Mouse (Mus musculus) adrenal gland, adult 18-20 months (tissue): ENCODE results near the gene Aqr. TPM values are rescaled to one million over a fixed set of nuclear protein-coding genes. Genes with fewer than 3 reads are reported as not detected.

Experiments used
- DNase-seq, 2 experiments: peaks; one replicate each; pipeline ENCODE4 v3.0.0; 2021 to 2022; ENCODE audit warnings: low spot score in 2 of 2
- total RNA-seq, 2 experiments: library from RNA; stranded (reverse); gene quantifications; 1 replicate in 1 of 2; 2 replicates in 1 of 2; pipeline ENCODE4 v1.2.3; 2021

Gene Aqr
- total RNA-seq, 2 experiments from 2014 or later, result 30.9 to 34.2 TPM

DNA sequence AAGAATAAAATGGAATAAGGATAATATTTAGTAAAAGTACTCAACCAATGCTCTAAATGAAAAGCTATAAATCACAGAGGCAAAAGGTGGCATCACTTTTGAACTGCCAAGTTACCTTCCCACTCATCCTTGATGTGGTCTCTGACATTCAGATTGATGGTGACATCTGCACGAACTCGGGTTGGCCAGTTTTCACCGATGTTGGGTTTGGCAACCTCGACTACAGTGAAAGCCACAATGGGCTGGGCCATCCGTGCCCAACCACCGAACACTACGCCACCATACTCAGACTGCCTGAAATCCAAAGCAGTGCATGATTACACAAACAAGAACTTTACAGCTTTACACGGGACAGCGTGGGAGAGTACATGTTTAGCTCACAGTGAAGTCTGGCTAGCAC is 50.1 kb downstream of the Aqr start:
- no peak for DNase-seq

GRCm38 (mm10) chr2:114135777-114136176 is 51.0 kb downstream of the Aqr start:
- no peak for DNase-seq

- DNase-seq, result no peak
Measured at GRCm38 (mm10) chr2:114133355-114133754, 53.5 kb downstream of the Aqr start.

DNA sequence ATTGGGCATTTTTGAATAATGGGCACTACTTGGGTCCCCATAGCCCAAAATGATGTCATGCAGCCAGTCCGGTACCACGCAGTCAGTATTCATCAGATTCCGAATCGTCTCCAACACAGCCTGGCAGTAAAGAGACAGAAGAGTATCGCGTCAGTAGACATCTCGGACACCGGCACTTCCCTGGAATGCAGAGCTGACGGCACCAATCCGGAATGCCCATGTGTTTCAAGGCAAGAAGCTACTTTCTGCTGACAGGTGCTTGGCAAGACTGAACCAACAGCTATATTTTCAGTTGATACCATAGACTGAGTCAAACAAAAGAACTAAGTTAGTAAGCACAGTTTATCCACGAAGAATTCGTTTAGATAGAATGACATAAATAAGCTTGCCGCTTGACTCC is 56.2 kb downstream of the Aqr start:
- DNase-seq, result no peak

GRCm38 (mm10) chr2:114123304-114123703 is 63.5 kb downstream of the Aqr start:
- DNase-seq, result no peak

DNA sequence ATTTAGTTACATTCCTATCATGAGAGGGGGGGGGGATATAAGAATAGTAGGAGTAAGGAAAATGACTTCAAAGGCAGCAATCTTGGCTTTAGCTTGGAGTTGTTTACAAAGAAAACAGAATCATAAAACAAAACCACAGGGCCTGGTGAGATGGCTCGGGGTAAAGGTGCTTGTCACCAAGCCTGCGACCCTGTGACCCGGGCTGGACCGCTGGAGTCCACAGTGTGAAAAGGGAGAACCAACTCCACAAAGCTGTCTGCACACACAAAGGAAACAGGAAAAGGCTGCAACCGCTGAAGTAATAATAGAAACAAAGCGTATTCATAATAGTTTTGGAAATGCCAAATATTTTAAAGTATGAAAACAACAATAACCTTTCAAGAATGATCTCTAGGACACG is 67.4 kb downstream of the Aqr start:
- DNase-seq, result no peak

DNA sequence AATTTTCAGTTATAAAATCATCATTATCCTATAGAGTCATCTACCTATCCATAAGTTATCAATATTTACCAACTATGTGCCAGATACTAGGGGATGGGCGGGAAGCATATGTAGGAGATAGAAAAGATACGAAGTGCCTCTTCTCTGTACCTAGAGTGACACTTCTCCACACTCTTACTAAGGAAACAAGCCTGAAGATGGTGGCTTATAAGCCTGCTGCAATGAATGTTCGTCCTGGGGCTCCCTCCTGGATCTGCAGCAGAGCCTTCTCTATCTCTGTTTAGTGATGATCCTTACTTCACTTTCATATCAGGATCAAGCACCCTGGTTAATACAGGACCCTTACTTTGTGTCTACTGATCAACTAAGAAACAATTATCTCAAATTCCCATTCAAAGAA is 69.2 kb downstream of the Aqr start:
- no peak for DNase-seq

GRCm38 (mm10) chr2:114117235-114117634 is 69.6 kb downstream of the Aqr start:
- DNase-seq, result no peak

GRCm38 (mm10) chr2:114115563-114115962 is 71.3 kb downstream of the Aqr start:
- no peak for DNase-seq

- DNase-seq, result no peak
Measured at GRCm38 (mm10) chr2:114107288-114108278, 79.2 kb downstream of the Aqr start.

DNA sequence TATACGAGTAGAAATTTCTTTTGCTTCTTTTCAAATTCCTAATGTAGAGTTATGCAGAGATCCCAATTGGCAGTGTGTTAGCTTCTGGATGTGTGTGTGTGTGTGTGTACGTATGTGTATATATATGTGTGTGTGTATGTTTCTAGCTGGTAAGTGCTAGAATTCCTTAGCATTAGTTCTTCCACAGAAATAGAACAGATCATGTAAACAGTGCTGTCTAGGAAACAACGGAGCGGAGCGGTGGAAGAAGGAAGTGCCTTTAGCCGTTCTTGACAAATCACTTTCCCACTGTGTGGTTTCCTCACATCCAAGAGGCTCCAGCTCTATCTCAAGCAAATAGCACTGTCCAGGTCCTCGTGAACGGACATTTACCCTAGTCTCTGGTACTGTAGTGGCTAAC is 80.4 kb downstream of the Aqr start:
- no peak for DNase-seq

- DNase-seq, result no peak
Measured at GRCm38 (mm10) chr2:114102471-114102870, 84.4 kb downstream of the Aqr start.

DNA sequence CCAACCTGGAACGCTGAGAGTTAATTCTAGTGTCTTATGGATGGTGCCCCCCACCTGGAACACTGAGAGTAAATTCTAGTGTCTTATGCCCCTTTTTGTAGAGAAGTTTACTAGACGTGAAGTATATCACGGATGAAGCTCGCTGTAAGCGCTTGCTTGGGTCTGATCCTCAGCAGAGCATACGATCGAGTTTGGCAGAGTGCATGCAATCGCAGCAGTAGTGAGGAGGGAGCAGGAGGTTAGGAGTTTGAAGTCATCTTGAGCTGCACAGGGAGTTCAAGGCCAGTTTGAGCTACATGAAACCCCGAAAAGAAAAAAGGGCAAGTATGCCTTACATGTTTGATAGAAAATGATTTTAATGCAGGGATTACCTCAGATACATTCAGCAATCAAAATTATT is 86.0 kb downstream of the Aqr start:
- no peak for DNase-seq

DNA sequence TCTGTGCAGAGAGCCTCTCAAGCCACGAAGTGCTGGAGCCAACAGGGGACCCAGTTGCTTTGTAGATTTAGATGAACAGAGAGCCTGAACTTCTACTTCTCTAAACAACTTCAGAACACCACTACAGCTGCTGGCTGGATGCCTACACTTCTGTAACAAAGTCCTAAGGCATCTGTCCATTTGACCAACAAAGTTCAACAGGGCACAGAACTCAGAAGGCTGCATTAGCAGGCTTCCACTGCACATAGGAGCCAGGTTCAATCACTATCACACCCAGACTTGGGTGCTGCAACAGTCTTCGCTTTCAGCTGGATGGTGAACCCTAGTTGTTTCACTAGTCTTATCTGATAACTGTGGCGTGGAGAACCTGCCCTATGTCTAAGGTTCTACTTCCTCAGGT is 87.0 kb downstream of the Aqr start:
- no peak for DNase-seq

DNA sequence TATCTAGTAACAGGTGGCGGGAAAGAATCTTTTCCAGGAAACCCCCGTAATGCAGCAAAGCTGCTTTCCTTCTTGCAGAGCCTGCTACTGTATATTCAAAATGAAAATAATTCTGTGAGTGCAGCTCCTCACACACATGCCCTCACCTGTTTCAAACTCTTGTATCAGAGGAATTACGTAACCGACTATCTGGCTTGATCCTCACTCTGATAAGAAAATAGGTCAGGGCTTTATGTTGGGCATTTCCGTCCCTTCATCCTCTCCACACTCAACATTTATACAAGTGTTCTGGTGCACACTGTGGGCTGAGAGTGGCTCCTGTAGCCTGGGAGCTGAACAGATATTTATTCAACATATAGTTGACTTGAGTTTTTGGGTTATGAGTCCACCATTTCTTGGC is 87.7 kb downstream of the Aqr start:
- DNase-seq, result no peak

GRCm38 (mm10) chr2:114097627-114098026 is 89.2 kb downstream of the Aqr start:
- no peak for DNase-seq

DNA sequence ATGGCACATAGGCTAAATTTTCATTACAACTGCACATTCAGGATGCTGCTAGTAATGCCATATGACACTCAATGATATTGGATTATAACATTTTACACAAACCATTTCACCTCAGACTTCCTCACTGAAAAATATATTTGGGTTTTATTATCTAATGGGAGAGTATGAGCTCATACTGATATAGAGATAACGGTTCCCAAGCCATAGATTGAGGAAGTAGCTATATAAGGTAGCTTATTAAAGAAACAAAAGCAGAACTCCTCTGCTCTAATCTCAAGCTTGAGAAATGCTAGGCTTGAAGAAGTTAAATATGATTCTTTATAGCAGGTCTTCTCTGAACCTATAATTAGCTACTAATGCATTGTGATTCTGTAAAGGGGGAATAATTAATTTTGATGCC is 90.3 kb downstream of the Aqr start:
- DNase-seq, result no peak

DNA sequence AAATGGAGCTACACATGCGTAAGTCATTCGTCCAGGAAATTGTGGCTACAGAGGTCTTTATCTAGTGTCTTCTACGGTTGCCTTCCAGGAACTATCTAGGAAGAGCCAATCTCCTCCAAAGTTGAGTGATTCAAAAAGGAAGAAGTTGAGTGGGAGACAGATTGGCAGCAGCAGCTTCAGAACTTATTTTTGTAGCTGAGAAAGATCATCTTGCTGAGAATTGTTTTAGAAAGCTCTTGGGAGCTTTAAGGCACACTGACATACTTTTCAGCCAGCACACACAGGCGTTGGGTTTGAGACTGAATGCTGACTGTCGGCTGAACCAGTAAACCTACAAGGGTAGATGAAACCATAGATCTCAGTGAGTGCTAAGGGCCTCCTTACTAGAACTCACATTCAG is 91.5 kb downstream of the Aqr start:
- DNase-seq, result no peak

DNA sequence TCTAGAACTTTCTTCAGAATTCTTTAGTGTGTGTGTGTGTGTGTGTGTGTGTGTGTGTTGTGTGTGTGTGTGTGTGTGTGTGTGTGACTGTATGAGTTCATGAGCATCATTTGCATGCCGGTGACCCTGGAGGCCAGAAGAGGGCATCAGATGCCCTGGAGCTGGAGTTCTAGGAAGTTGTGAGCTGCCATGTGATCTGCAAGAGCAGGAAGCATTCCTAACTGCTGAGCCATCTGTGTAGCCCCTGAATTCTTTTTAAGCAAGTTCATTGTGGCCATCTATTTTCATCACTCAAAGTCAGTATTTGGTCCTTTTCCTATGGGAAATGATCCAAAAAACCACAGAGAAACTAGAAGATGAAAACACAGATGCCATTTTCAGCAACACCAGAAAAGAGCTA is 92.1 kb downstream of the Aqr start:
- no peak for DNase-seq

GRCm38 (mm10) chr2:114093577-114093976 is 93.2 kb downstream of the Aqr start:
- no peak for DNase-seq

DNA sequence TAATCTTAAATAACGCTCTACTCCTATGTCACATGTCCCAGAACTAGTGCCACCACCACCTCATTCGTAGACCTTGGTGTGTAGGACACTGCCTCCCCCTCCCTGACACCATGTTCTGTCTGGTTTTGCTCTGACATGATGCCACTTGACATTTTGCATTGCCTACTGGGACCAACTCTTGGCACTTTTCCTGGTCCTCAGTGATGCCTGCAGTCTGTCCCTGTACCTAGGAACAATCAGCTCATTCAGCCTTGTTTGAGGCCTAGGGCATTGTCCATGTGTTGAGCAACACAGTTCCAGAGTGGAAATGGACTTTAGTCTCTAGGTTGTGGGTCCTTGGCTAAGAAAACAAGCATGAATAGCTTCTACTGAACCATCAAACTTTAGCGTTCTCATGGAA is 97.0 kb downstream of the Aqr start:
- no peak for DNase-seq

DNA sequence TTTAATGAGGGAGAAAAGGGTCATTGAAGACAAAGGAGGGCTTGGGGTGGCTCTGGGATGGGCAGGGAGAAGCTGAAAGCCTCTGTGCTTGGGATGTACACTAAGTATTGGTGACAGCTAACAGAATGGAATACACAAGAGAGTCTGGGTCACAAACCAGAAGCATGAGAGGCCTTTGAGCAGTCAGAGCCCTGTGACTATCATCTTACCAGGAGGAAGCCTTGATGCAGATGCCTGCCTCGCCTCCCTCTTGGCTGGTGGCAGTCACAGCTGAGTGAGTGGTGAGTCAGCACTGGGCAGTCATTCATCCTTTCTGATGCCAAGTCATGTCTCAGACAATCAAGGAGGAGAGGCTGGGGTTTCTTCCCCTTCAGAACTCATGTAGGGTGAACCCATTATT is 99.6 kb downstream of the Aqr start:
- peak in 1 of 2 experiments; percentile 19 for DNase-seq

GRCm38 (mm10) chr2:114071876-114072275 is 114.9 kb downstream of the Aqr start:
- no peak for DNase-seq
